Mouse (Mus musculus) forebrain, embryonic 16.5 days (tissue): ENCODE data around the gene Gadd45gip1. TPM values are rescaled to one million over a fixed set of nuclear protein-coding genes. Genes with fewer than 3 reads are reported as not detected.

Experiments used
- ATAC-seq: fragments of 200-750 bp; cut with Nextera tagmentation; 2 replicates; pipeline ENCODE4 v1.8.0; 2017; ENCODE audit warnings: mild to moderate bottlenecking, moderate library complexity
- H3K27ac ChIP-seq: fragments of 300-500 bp; sonication (generic); 2 replicates; pipeline ENCODE4 v1.5.1; 2014; ENCODE audit warnings: low read length, control low read depth
- H3K27me3 ChIP-seq: fragments of 300-500 bp; sonication (generic); replicated peaks from 2 replicates; pipeline ENCODE4 v1.6.1; 2014; ENCODE audit warnings: low read length; ENCODE audit not compliant: control insufficient read depth, insufficient read depth
- H3K36me3 ChIP-seq: fragments of 300-500 bp; sonication (generic); 2 replicates; pipeline ENCODE4 v1.6.1; 2014; ENCODE audit not compliant: control insufficient read depth, insufficient read depth
- H3K4me1 ChIP-seq: fragments of 300-500 bp; sonication (generic); replicated peaks from 2 replicates; pipeline ENCODE4 v1.6.1; 2014; ENCODE audit warnings: low read length; ENCODE audit not compliant: control insufficient read depth, insufficient read depth
- H3K4me2 ChIP-seq: fragments of 300-500 bp; sonication (generic); 2 replicates; pipeline ENCODE4 v1.6.1; 2014; ENCODE audit warnings: mild to moderate bottlenecking, low read length, control low read depth
- H3K4me3 ChIP-seq: fragments of 300-500 bp; sonication (generic); replicated peaks from 2 replicates; pipeline ENCODE4 v1.5.1; 2014; ENCODE audit warnings: mild to moderate bottlenecking, low read length, control low read depth
- H3K9ac ChIP-seq: fragments of 300-500 bp; sonication (generic); replicated peaks from 2 replicates; pipeline ENCODE4 v1.6.1; 2014; ENCODE audit warnings: low read depth, low read length, control low read depth
- H3K9me3 ChIP-seq: fragments of 300-500 bp; sonication (generic); 2 replicates; pipeline ENCODE4 v1.6.1; 2016; ENCODE audit warnings: low read length; ENCODE audit not compliant: control insufficient read depth
- WGBS: fragments of 180-500 bp; shearing (Covaris S2); extraction: QIAGEN DNeasy Blood & Tissue Kit; methylation state at CpG from one replicate; pipeline ENCODE4 v1.1.7; 2014; 5-methylcytosine and 5-hydroxymethylcytosine counted together
- polyA plus RNA-seq: library from polyadenylated mRNA; unstranded; fragments of >200 nt; fragmentation: Nextera tagmentation; extraction: Ambion mirVana; gene quantifications from 2 replicates; pipeline ENCODE4 v1.2.1, GENCODE M21; 2015

Gadd45gip1 gene
- polyA plus RNA-seq, 1 experiment from 2014 or later = 34.3 TPM

GRCm38 (mm10) chr8:84809109-84809940 is 22.0 kb upstream of the Gadd45gip1 start:
- peak overlapping the region; percentile 71 for H3K27ac ChIP-seq
- no peak overlapping the region for H3K4me3 ChIP-seq
- no peak overlapping the region; the same call in 1 of the 2 replicates for H3K9ac ChIP-seq
- WGBS = 37% methylated on average over 12 of the region's 12 CpGs
- H3K9me3 ChIP-seq = no peaks in the 10 kb centered on the region
- no peaks in the 10 kb centered on the region for H3K36me3 ChIP-seq
- H3K4me1 ChIP-seq = peaks cover 35% of the 10 kb centered on the region
- 0 out of 2 replicates have a peak, but pooled peaks have one; percentile 8 for ATAC-seq
- no peak overlapping the region for H3K4me2 ChIP-seq
- H3K27me3 ChIP-seq = no peaks in the 10 kb centered on the region

- H3K4me3 ChIP-seq = no peak overlapping the region
- no peak for ATAC-seq
- H3K27me3 ChIP-seq = no peaks in the 10 kb centered on the region
- WGBS = 63% methylated on average over 5 of the region's 5 CpGs
- peak overlapping the region; percentile 71 for H3K27ac ChIP-seq
- H3K4me2 ChIP-seq = no peak overlapping the region
- H3K4me1 ChIP-seq = peaks cover 40% of the 10 kb centered on the region
- no peak overlapping the region for H3K9ac ChIP-seq
- no peaks in the 10 kb centered on the region for H3K36me3 ChIP-seq
- no peaks in the 10 kb centered on the region for H3K9me3 ChIP-seq
These were observed 21.4 kb upstream of the Gadd45gip1 start for GRCm38 (mm10) chr8:84809941-84810280.

GRCm38 (mm10) chr8:84810896-84811295 is 20.4 kb upstream of the Gadd45gip1 start:
- Histone ChIP-seq H3K4me1 (peaks cover 48% of the 10 kb centered on the region), H3K9me3 (no peaks in the 10 kb centered on the region)

GRCm38 (mm10) chr8:84811303-84811702 is 20.0 kb upstream of the Gadd45gip1 start:
- 10% methylated on average over 10 of the region's 10 CpGs for WGBS
- H3K4me1 ChIP-seq = peaks cover 48% of the 10 kb centered on the region

More at GRCm38 (mm10) chr8:84810896-84811295, 20.4 kb upstream of the Gadd45gip1 start:
- Histone ChIP-seq H3K9ac (peak overlapping the region; percentile 56), H3K36me3 (no peaks in the 10 kb centered on the region), H3K4me3 (peak overlapping the region; percentile 43), H3K27ac (peak overlapping the region; percentile 87), H3K27me3 (no peaks in the 10 kb centered on the region), H3K4me2 (peak overlapping the region; percentile 66)
- peak; percentile 75 for ATAC-seq
- under 1% methylated on average over 31 of the region's 32 CpGs for WGBS

GRCm38 (mm10) chr8:84813059-84813458 is 18.3 kb upstream of the Gadd45gip1 start:
- no peaks in the 10 kb centered on the region for H3K36me3 ChIP-seq
- H3K4me2 ChIP-seq = no peak overlapping the region
- no peak overlapping the region for H3K9ac ChIP-seq
- H3K4me3 ChIP-seq = no peak overlapping the region
- no peaks in the 10 kb centered on the region for H3K27me3 ChIP-seq
- 3% methylated on average over 5 of the region's 5 CpGs for WGBS
- H3K4me1 ChIP-seq = peaks cover 48% of the 10 kb centered on the region
- H3K9me3 ChIP-seq = no peaks in the 10 kb centered on the region
- ATAC-seq = 0 out of 2 replicates have a peak, but pooled peaks have one; percentile 13
- peak overlapping the region; percentile 90 for H3K27ac ChIP-seq

More at GRCm38 (mm10) chr8:84811303-84811702, 20.0 kb upstream of the Gadd45gip1 start:
- H3K27me3 ChIP-seq = no peaks in the 10 kb centered on the region
- no peak for ATAC-seq
- H3K4me2 ChIP-seq = peak overlapping the region; percentile 66
- peak overlapping the region; percentile 87 for H3K27ac ChIP-seq
- H3K9me3 ChIP-seq = no peaks in the 10 kb centered on the region
- peak overlapping the region; percentile 56 for H3K9ac ChIP-seq
- peak overlapping the region; percentile 43 for H3K4me3 ChIP-seq
- no peaks in the 10 kb centered on the region for H3K36me3 ChIP-seq

- no peak overlapping the region for H3K4me3 ChIP-seq
- peaks cover 48% of the 10 kb centered on the region for H3K4me1 ChIP-seq
- H3K9me3 ChIP-seq = no peaks in the 10 kb centered on the region
- ATAC-seq = 0 out of 2 replicates have a peak, but pooled peaks have one; percentile 1
- WGBS = 56% methylated on average over 3 of the region's 3 CpGs
- no peaks in the 10 kb centered on the region for H3K36me3 ChIP-seq
- H3K9ac ChIP-seq = peak overlapping the region; percentile 2; the same call in 1 of the 2 replicates
- no peaks in the 10 kb centered on the region for H3K27me3 ChIP-seq
- H3K27ac ChIP-seq = peak overlapping the region; percentile 90
- peak overlapping the region; percentile 21 for H3K4me2 ChIP-seq
These were observed 17.5 kb upstream of the Gadd45gip1 start for GRCm38 (mm10) chr8:84813830-84814229.

GRCm38 (mm10) chr8:84814240-84814554 is 17.1 kb upstream of the Gadd45gip1 start:
- peak; percentile 43 for ATAC-seq
- Histone ChIP-seq H3K9me3 (no peaks in the 10 kb centered on the region), H3K4me1 (peaks cover 45% of the 10 kb centered on the region), H3K36me3 (no peaks in the 10 kb centered on the region), H3K27ac (peak overlapping the region; percentile 90), H3K4me3 (no peak overlapping the region), H3K4me2 (peak overlapping the region; percentile 21), H3K9ac (peak overlapping the region; percentile 2; the same call in 1 of the 2 replicates), H3K27me3 (no peaks in the 10 kb centered on the region)
- 61% methylated on average over 11 of the region's 11 CpGs for WGBS

GRCm38 (mm10) chr8:84814555-84815441 is 16.5 kb upstream of the Gadd45gip1 start:
- peak; percentile 44 for ATAC-seq
- WGBS = 19% methylated on average over 18 of the region's 19 CpGs
- no peaks in the 10 kb centered on the region for H3K27me3 ChIP-seq
- H3K4me2 ChIP-seq = peak overlapping the region; percentile 21
- H3K9ac ChIP-seq = peak overlapping the region; percentile 2
- peak overlapping the region; percentile 90 for H3K27ac ChIP-seq
- no peaks in the 10 kb centered on the region for H3K9me3 ChIP-seq
- no peaks in the 10 kb centered on the region for H3K36me3 ChIP-seq
- H3K4me3 ChIP-seq = no peak overlapping the region
- peaks cover 39% of the 10 kb centered on the region for H3K4me1 ChIP-seq

GRCm38 (mm10) chr8:84815547-84815946 is 15.8 kb upstream of the Gadd45gip1 start:
- H3K27me3 ChIP-seq = no peaks in the 10 kb centered on the region
- H3K4me3 ChIP-seq = no peak overlapping the region
- ATAC-seq = peak; percentile 37
- 0 out of 2 replicates have a peak overlapping the region, but pooled peaks have one; percentile 2 for H3K9ac ChIP-seq
- peaks cover 36% of the 10 kb centered on the region for H3K4me1 ChIP-seq
- peak overlapping the region; percentile 90 for H3K27ac ChIP-seq
- peak overlapping the region; percentile 5; the same call in 1 of the 2 replicates for H3K4me2 ChIP-seq
- 8% methylated on average over 9 of the region's 9 CpGs for WGBS
- no peaks in the 10 kb centered on the region for H3K9me3 ChIP-seq
- H3K36me3 ChIP-seq = no peaks in the 10 kb centered on the region
